Mouse (Mus musculus) megakaryocyte progenitor cell, adult 5-6 weeks (primary cell): ENCODE measurements at regions not wholly inside any gene's neighbourhood (a gene's known extent, or its start where the extent isn't known, plus 50 kb on each side); places are given as distances from the start of the nearest gene placed in this dataset.

Experiments used
- ATAC-seq: replicated peaks from 2 replicates; pipeline ENCODE4 v1.8.0; 2016; ENCODE audit warnings: mild to moderate bottlenecking, moderate TSS enrichment, inconsistent platforms; ENCODE audit not compliant: poor library complexity

GRCm38 (mm10) chr16:74612072-74612471 lies 200.4 kb upstream of the Robo2 start:
- no peak for ATAC-seq

DNA sequence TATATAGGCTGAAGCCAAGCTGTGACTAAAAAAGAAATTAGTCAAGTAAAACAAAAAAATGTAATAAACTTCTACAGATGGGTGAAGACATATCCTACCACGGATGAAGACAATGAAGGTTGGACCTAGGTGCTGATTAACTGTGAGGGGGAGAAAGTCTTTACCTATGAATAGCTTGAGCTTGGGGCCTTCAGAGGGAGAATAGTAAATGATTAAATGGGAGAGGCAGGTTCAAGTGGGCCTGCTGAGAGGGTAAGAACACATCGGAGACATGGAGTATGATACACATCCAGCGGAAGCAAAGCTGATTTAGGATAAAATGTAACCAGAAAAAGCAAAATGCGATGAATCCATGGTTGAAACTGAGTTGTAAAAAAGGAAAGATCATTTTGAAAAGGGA lies 197.9 kb upstream of the Robo2 start:
- ATAC-seq = no peak

DNA sequence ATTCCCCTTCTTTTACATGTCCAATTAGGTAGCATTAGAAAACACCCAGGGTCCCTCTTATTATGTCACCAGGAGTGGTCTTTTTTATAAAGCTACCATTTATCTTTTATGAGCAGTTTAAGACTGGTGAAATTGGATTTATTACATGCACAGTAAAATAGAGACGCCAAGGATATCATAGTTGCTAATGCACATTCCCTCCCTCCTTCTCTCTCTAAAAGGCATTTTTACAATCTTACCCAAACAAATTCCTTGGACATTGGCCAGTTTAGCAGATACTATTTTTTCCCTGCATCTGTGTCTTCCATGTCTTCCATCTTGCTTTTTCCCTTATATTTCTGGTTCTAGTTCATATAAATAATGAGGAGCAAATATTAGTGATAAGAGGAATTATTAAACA lies 186.7 kb upstream of the Robo2 start:
- no peak for ATAC-seq

GRCm38 (mm10) chr16:74597735-74598340 lies 186.2 kb upstream of the Robo2 start:
- ATAC-seq = no peak

DNA sequence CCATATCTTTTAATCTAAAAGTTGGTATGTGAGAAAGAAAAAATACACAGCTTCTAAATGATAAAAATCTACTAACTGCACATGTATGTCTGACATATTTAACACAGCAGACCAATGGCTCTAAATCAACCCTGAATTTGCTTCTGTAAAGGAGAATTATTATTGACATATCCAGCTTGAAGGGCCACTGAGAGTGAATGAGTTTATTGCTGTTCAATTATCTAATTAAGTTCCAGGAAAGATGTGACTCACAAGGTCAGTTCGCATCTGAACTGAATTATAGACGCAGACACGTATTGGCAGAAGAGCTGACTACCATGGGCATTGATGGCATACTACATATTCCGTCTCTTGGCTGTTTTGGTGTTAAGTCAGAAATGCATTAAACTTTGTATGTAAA lies 180.3 kb upstream of the Robo2 start:
- ATAC-seq = no peak

GRCm38 (mm10) chr16:74582645-74583423 lies 171.2 kb upstream of the Robo2 start:
- ATAC-seq = no peak

DNA sequence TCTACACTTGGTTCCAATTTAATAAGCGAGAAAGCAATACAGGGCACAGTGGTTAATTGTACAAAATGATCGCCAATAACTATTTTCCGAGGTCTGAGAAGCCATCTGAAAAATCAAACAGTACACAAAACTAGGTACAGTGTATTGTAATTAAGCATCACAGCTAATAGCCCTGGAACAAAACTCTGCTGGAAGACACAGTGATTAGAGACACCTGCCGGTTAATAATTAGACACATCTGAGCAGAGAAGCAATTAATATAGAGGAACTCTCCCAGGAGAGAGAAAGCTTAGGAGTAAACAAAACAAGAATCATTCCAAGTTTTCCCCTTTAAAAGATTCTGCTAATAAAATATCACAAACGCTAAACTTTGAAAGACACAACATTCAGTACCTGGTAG lies 136.7 kb upstream of the Robo2 start:
- no peak for ATAC-seq

DNA sequence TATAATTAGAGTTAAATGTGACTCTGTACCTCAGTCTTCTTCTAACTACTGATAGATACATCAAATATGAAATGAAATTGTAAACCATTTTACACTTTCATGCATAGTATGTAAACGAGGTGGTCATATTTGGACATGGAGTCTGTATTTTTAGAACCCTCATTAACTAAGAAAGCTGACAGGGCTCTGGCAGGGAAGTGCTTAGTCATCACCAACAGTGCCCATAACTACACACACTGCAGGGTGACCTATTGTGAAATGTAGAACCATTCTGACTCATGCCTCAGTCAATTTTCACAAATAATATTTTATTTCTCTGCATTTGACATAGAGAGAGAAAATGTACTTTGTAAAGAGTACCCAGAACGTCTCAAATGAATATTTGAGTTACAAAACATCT lies 118.9 kb upstream of the Robo2 start:
- 0 out of 2 replicates have a peak, but pooled peaks have one; percentile 26 for ATAC-seq

- no peak for ATAC-seq
Observed at GRCm38 (mm10) chr16:74528245-74528644, 116.6 kb upstream of the Robo2 start.

GRCm38 (mm10) chr16:74526521-74526920 lies 114.9 kb upstream of the Robo2 start:
- no peak for ATAC-seq

GRCm38 (mm10) chr16:74520501-74520900 lies 108.9 kb upstream of the Robo2 start:
- ATAC-seq = no peak

GRCm38 (mm10) chr16:74517888-74518287 lies 106.3 kb upstream of the Robo2 start:
- no peak for ATAC-seq

DNA sequence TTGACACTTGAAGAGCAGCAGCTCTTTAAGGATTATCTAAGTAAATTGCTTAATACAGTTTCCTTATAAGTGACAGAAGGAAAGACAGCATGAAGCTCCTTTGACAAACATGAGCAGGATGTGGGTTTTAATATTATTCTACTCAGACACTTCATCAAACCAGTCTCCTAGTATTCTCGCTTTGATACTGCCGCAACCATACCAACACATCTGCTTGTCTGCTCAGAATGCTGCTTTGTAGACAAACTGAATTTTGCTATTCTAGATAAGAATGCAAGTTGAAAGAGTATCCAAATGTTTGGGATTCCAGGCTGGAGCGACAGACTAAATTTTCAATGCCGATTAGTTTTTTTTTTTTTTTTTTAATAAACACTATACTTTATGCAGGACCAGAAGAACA lies 105.7 kb upstream of the Robo2 start:
- no peak for ATAC-seq

DNA sequence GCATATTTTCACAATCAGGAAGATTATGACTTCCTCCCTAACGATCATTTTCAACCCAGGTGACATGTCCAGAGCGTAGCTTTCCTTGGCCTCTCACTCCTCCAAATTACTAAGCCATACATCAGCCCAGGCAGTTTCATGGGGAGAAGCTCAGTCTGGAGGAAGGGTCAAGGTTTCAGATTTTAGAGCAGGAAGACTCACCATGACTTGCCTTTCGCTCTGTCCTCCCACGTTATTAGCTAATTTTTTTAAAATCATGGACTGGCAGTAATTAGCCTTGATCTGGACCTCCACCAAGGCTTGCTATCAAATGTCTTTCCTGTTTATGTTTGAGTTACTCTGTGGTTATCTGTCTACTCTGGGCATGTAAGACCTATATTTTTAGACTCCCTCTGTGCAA lies 102.9 kb upstream of the Robo2 start:
- no peak for ATAC-seq

- no peak for ATAC-seq
Observed at GRCm38 (mm10) chr16:74510383-74510782, 98.8 kb upstream of the Robo2 start.

DNA sequence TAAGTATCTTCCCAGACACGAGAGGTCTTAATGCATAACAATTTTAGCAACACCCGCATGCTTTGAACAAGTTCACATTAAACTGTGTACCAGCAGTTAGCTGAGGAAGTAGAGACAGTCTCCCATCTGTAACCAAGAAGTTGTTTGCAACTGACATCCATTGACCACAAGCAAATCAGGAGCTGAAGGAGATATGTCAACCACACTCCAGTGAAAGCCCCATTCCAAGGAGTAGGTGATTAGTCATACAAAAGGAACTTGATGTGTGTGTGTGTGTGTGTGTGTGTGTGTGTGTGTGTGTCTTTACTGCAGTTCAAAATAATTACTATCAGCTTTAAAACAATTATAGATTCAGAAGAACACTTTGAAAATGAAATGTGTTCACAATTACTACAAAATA lies 97.9 kb upstream of the Robo2 start:
- no peak for ATAC-seq

DNA sequence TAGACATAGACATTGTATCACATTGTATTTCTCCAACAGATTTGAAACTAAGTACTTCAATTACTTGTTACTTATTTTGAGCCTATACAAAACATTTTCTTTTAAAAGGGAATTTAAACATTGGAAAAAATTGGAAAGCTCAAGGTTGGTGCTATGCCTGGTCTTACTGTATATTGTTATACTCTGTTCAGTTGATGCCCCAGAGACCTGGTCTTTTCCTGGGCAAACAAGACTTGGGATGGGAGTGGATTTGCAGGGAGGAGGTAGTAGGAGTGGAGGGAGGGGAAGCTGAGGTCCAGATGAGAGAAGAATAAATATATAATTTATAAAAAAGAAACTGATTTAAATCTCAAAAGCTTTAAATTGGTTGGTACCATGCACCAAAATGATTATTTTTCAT lies 95.1 kb upstream of the Robo2 start:
- no peak for ATAC-seq

- ATAC-seq = no peak
Observed at GRCm38 (mm10) chr16:74506173-74506709, 94.6 kb upstream of the Robo2 start.

GRCm38 (mm10) chr16:74504426-74504825 lies 92.8 kb upstream of the Robo2 start:
- ATAC-seq = 0 out of 2 replicates have a peak, but pooled peaks have one; percentile 17

- ATAC-seq = no peak
Observed at GRCm38 (mm10) chr16:74500687-74501086, 89.1 kb upstream of the Robo2 start.

GRCm38 (mm10) chr16:74467745-74468420 lies 56.3 kb upstream of the Robo2 start:
- ATAC-seq = no peak

DNA sequence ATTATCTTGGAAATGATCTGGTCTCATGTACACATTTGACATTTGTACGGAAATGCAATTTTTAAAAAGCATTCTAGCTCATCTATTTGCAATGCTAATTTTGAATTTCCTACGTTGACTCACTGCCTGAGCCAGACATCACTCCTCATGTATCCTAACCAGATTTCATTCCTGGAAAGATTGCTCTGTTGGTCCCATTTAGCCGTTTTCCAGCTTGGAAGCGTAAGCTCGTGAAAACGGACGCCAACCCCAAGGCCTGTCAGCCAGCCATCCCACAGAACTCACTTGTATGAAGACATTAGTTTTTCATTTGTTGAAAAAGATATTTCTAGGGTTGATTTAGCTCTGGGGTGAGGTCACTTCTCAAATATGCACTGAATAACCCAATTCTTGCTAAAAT lies 55.5 kb upstream of the Robo2 start:
- ATAC-seq = no peak
